Mouse (Mus musculus): ENCODE results near the gene Irx1.

Irx1 gene

DNA sequence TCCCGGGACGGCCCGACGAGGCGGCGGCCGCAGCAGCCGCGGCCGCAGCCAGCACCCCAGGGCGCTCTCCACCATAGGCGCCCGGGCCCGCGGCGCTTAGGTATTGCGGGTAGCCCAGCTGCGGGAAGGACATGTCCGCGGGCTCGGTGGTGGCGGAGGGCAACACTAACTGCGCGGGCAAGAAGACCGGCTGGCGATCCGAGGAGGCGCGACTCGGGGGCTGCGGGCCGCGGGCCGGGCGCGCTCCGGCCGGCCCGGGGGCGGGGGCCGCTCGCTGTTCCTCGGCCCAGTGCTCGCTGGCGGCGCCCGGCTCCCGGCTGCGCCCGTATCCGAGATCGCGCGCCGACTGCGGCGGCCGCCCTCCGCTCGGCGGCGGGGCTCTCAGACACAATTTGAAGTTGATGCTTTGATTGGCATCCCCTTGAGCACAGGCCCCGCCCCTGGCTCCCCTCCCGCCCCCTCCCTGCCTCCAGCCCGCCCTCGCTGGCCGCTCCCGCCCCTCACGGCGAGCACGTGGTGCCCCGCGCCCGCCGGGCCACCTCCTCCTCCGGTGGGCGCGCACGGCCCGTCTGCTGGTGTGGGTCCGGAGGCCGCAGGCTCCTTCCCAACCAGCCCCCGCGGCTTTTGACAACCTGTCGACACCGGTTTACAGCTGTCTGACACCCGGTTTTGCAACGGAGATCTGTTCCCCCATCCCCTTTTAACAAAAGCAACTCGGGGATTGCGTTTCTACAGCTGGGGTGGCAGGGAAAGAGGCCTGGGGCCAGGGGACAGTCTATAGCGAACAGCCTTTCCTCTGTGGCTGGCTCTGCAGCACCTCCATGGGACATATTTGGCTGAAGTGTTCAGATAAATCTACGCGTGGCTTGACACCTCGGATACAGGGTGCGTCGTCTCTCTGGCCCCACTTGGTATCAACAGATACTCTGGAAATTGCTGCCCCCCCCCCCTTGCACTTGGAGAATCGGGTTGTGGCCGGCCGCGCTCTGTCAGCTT is at the start of gene Irx1:
TSS of gene Irx1 (minus strand) at position 368 of the 996 bp plus-strand sequence.
- peak; percentile 66 for DNase-seq

DNA sequence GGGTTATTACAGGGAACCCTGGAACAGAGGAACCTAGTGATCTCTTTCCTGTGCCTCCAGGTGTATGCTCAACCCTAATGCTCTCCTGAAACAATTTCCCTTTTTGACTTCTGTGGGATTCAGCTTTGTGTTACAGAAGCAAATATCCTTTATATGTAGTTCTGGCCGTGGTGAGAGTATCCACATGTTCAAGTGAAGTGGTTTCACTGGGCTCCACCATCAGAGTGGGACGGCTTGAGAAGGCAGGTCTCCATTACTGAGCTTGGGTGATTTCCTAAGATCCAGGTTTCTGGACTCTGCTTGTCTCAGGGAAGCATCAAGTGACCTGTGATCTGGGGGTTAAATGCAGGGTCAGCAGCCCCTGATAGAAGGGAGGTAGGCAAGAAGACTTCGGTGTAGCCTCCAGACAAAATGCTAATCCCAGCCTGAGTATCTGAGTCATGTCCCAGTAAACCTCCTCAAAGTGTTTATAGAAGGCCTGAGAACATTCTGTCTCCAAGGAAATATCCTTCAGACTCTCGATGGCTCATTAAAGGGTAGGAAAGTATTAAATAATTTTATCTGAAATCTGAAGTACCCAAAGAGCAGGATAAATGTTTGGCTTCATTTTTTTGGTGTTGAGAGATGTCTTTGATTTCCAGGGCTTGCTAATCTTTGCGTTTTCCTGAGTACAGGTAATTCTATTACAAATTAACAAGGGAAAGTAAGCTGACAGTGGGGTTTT is 16.6 kb upstream of the Irx1 start:
- no peak for DNase-seq

DNA sequence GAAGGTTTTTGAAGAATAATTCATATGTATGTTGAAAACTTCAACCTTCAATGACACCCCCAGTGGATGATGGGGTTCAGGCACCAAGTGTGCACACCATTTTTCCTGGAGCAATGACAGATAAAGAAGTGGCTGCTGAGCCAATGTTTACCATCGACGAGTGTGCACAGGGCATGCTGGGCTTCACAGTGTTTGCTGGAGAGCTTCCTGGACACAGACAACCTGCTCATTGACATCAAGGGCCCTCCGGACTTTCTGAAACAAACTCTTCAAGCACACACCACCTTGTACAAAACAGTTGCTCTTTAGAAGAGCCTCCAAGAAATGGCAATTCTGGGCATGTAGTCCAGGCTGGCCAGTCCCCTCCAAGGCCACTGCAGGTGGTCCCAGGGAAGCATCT is 12.2 kb upstream of the Irx1 start:
- DNase-seq = no peak

DNA sequence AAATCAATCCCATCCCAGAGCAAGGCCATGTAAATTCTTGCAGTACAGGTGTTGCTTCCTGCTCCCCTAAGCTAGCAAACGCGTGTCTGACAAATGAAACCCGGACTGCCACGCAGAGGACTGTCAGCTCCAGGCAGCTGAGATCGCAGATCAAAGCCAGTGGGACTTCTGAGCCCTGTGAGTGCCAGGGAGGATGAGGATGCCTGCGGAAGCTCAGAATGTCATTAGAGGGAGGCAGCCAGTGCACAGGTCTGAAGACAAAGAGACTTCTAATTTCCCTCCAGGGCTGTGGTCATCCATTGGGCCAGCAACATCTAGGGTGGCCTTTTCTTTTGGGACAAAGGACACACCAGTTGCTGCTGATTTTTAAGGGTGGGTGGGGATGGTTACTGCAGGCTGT is 4.8 kb upstream of the Irx1 start:
- no peak for DNase-seq

DNA sequence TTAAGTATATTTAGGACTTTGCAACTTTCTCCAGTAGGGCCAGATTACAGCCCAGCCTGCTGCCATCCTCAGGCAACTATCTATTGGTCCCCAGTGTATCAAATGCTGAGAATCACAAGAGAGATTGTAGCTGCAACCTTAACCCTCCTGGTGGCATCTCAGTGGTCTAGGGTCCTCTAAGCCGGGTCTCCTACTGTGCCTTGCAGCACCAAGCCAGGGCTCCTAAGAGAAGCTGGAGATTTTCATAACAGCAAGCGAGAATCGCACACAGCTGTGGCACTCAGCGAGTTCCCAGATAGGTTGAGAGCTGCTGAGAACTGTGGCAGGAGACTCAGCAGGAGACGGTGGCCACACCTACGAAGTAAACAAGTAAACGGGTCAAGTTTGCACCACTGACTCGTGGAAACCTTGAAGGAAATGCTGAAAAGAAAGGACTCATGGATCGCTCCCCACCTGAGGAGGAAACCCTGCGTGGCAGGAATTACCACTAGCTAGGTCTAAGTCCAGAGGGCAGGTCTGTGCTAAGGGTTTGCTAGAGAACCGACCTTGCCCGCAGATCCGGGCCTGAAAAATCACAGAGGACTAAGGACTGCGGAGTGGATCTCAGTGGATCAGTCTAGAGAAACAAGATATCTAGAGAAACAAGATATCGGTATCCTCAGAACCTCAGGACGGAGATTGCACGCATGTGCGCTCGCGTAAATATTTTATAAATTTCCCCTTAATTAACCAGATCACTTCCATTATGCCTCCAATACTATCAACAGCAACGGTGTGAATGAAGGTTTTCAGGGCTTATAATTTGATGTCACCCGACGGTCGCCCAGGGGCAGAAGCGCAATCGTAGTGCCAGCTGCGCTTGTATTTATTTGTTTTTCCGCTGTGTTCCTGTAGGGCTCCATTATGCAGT is 4.1 kb upstream of the Irx1 start:
- no peak for DNase-seq

DNA sequence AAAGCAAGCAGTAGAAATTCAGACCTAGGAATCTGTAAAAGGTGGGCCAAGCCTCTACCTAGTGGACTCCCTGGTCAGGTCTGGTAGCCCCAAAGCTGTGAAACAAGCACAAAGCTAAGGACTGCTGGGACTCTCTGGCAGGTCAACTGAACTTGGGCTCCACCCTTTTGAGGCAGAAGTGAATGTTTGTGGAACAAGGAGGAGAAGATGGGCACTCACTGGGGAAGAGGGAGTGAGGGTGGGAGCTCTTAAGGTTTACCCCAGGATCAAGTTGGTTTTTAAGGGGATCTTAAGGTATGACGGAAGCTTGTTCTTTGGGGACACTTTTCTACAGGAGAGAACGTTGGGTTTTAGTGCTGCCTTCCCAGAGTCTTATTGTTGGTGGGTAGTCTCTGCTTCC is 3.1 kb upstream of the Irx1 start:
- no peak for DNase-seq

DNA sequence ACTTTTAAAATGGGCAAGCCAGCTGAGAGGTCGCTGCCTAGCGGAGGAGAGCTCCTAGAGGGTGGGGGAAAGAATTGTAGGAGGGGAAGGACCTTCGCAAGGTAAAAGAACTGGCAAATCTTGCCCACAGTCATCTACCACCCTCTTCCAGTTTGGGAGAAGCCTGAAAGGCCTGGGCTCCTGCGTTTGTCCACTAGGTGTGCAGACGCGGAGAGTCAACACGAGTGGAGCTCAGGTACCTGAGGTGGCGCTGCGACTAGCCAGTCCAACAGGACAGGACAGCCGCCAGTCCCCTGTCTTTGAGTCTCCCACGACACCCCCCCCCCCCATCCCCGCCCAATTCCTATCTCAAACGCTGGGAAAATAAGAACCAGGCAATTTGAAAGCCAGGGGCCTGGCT is 843 bp upstream of the Irx1 start:
- peak; percentile 48 for DNase-seq

DNA sequence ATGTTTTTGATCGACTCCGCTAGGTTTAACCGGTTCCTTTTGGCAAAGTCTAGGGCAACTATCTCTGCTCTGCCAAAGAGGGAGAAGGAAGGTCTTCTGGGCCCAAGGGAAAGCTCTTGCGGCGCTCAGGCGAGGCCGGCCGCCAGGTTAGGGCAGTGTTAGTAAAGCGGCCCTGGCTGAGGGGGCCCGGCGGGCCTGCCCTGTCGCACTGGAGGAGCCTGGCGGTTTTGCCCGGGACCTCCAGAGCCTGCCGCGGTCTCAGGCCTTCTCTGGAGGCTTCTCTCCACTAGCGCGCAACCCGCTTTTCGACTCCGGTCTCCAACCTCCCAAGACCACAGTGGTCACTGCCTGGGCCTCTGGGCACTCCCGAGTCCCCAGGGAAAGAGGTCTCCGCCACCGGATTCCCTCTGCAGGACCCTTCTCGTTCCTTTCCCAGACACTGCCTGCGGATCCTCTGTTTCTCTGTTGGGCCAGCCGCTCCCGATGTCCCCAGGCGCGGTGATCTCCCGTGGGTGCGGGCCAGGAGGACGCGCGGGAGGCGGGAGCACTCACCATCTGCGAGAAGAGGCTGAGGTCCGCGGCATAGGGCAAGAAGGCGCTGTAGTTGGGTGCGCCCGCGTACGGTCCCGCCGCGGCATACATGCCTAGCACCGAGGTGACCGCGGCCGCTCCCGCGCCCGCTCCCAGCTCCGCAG is 715 bp downstream of the Irx1 start:
- no peak for DNase-seq

DNA sequence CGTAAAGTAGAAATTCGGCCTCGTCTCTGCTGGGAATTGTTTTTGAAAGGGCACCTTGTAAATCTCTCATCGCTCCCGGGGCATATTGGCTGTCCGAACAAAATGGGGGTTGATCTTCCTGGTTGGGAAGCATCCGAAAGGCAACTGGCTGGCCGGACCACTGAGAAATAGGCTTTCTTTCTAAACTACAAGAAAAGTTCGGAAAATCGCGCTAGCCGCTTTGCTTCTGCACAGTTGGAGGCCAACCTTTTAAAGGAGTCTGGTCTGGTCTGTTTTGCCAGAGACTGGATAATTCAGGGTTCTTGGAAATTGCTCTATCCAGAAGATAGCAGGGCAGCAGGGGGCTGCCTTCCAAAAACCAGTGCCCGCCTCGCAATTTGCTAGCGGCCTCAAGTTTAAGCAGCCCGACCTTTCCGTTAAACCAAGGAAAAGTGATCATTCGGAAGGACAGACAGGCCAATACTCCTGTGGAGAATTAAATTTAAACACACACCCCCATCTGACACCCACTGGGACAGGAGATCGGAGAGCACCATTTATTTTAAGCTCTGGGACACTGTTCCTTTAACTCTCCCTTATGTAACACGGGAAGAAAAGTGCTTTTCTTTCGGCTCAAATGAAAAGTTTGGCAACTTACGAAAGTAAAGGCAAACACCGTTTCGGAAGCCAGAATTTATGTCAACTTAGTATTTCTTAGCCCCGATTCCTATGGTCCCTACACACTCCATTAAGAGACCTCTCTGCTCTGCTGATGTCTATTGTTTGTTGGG is 1.4 kb downstream of the Irx1 start:
- DNase-seq = no peak

DNA sequence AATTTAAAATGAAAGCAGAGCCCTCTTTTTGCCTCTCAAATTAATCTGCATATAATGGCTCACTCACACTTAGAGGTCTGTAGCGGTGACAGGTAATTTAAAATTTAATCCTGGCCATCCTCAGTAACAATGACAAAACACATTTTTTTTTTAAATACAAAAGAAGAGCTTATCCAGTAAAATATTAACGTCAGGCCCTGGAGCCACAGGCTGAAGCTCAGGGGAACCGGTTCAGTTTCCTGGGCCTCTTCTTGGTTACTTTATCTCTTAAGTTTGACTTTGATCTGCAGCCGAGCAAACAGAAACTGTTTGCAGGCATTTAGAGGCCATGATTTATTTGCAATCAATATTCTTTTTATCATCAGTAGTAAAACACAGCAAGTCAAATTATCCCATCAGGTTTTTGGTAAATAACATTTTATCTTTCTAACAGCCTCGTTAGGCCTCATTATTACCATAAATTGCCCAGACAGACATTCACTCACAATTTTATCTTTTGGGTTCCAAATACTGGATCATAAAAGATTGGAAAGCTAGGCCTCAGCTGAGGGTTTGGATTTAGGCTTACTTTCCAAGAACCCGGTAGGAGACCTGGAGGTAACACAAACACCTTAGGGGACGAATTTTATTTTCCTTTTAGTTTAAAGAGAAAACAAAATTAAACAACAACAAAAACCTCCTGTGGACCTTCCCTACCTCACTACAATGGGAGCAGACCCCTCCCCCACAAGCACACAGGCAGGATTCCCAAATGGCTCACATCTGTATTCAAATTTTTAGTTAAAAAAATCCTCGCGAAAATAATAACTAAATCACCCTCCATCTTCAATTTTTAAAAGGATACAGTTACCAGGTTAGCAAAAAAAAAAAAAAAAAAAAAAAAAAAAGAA is 2.4 kb downstream of the Irx1 start:
- DNase-seq = no peak

DNA sequence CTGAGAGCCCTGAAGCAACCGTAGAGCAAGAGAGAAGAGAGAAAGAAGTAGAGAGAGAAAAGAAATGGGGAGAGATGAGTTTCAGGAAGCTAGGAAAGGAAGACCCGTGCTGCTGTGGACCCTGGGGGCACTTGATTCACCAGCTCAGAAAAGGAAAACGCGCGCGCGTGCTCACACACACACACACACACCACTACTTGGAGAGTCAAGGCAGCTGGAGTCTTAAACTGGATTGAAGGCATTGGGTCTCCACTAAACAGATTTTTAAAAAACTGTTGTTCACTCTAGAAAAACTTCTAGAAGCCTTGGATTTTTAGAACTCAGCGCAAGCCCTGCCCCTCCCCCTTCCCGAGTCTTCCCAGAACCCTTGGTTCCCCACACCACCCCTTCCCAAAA is 3.2 kb downstream of the Irx1 start:
- peak; percentile 17 for DNase-seq

DNA sequence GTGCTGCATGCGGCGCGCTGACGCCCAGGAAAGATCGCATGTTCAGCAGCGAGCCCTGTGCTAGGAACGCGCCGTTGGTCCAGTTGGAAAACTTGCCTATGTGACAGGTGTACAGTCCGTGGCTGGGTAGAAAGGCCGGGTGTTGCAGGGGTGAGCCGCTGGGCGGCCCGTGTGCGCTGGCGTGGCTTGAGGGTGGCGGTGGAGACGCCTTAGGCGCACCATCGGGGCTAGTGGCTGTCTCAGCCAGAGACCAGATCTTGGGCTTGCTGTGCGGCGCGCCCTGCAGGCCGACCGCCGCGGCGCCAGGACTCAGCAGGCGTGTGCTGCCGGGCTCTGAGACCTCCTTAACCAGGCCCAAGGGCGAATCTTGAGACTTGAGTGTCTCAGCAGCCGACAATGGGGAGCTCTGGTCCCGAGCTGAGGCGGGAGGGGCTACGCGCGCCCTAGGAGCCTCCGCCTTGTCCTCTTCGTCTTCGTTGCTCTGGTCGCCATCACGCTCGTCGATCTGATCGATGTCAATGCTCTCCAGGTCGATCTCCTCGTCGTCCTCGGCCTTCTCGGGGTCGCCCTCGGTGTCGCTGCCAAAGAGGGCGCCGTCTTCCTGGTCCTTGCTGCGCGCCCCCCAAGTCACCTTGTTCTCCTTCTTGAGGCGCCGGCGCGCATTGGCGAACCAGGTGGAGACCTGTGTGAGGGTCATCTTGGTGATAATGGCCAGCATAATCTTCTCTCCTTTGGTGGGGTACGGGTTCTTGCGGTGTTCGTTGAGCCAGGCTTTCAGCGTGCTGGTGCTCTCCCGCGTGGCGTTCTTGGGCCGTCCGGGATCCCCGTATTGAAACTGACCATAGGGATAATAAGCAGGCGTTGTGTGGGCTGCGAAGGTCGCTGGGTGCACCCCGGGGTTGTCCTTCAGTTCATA is 3.9 kb downstream of the Irx1 start:
- DNase-seq = peak; percentile 13

DNA sequence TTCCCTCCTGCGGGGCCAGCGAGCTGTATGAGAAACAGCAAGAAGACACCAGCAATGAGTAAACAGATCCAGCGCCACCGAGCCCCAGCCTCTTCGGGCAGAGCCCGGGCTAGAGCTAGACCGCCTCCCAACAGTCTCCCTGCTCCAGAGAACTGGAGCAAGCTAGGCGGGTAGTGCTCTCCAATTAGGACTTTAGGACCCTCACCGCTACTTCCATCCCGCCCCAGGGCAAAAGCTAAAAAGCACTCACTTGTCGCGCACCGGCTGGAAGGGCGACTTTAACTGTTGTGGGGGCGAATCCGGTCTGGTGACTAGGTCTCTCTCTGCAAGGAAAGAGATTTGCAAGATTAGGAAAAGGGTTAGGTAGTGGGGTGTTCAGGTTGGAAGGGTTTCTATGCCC is 4.9 kb downstream of the Irx1 start:
- DNase-seq = peak; percentile 11

DNA sequence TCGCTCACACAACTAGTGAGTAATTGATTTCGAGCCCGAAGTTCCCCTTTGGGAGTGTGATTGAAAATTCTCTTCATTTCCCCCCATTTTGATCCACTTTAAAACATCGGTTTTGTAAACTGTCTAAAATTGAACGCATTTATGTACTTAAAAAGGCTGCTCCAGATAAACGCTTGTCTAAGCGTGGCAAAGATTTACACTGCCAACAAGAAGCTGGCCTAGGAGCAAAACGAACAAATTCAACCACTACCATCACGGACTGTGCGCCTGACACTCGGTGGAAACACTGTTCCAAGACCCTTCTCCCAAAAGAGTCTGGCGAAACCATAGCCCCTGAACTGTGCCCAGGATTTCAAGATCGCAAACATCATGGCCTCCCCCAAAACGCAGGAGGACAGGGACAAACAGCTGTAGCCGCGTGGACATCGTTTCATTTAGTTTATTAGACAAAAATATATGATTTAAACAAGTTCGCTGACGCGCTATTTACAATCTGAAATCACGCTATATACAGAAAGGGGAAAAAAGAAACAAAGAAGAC is 5.6 kb downstream of the Irx1 start:
- DNase-seq = no peak

DNA sequence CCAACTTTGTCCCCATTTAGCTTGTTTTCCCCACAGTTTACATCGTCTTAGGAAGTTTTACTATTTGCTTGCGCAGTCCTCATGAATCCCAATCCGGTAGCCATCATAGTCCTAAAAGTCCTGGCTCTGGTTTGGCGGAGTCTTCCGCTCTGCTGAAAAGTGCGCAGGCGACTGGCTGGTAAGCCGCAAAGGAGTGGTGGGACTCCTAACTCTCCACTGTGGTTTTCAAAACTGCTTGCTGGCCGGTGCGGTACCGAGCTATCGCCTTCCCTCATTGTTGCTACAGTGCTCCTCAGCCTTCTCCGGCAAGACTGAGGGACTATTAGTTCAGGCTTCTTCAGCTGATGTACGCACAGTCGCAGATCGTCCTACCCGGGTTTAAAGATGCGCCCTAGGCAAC is 6.4 kb downstream of the Irx1 start:
- no peak for DNase-seq

DNA sequence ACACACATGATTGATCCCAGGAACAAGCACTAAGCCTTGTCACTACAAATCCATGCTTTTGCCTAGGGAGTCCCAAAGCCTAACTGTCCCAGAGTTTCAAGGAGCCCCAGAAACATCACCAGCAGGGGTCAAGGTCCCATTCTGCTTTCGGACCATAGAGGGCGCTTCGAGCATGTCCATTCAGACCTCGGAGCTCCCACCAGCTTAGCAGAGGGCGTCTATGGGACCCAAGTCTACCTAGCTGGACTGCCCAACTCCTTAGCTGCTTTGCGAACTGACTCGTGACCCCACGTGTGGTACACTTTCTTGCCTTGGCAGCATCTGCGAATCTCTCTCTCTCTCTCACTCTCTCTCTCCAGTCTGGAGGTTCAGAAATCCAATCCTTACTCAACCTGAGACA is 7.0 kb downstream of the Irx1 start:
- peak; percentile 51 for DNase-seq

DNA sequence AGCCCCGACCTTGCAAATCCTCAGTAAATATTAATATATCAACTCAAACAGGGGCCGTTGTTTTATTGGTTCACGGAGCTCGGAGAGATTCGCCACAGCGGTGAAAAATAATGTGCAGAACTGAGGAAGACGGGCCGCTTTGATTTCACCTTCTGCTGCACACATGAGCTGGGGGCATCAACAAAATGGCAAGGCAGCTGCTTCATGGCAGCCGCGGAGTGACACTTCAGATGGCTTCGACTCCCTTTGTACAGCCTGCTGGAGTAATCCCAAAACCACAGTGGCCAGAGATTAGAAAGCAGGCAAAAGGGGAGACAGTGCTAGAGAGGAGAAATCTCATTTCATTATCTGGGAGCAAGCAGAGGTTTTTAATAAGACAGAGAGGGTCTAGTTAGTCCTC is 11.6 kb downstream of the Irx1 start:
- no peak for DNase-seq

DNA sequence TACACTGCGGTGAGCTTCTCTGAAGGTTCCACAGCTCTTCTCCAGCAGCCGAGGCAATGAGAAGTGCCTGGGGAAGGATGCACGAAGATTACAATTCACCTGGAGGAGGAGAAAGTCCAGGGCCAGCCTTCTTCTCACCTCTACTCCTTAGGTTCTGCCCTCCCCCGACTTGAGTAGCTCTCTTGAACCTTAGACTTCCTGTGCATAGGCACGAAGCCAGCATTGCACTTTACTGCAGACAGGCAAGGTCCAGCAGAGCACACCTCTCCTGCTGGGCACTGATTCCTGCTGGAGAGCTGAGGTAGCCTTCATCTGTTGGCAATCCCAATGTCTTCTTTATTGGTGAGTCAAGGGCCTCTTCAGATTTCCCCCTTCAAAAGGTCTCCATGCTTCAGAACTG is 13.7 kb downstream of the Irx1 start:
- DNase-seq = peak; percentile 48

DNA sequence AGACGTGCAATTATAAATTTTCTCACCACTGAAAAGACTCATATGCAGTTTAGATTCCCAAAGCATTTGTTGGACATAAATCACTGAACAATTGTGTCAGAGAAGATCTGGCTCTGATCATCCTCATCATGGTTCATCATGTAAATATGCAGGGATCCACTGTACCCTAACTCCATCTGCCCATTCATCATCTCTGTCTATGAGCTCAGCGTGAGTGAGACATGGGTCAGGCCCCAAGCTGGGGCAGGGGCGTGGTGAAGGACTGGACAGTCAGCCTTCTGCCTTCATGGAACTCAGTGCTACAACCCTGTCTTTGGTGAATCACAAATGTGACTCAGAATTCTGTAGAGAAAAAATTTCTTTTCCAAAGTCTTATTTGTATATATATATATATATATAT is 53.2 kb downstream of the Irx1 start:
- no peak for DNase-seq

Measured in lung, postnatal 14 days (tissue).